Mouse (Mus musculus): ENCODE data around the gene Prdm16. TPM values are rescaled to one million over a fixed set of nuclear protein-coding genes. Genes with fewer than 3 reads are reported as not detected.

Prdm16 gene
- total and polyA plus RNA-seq, 3 experiments = not detected

DNA sequence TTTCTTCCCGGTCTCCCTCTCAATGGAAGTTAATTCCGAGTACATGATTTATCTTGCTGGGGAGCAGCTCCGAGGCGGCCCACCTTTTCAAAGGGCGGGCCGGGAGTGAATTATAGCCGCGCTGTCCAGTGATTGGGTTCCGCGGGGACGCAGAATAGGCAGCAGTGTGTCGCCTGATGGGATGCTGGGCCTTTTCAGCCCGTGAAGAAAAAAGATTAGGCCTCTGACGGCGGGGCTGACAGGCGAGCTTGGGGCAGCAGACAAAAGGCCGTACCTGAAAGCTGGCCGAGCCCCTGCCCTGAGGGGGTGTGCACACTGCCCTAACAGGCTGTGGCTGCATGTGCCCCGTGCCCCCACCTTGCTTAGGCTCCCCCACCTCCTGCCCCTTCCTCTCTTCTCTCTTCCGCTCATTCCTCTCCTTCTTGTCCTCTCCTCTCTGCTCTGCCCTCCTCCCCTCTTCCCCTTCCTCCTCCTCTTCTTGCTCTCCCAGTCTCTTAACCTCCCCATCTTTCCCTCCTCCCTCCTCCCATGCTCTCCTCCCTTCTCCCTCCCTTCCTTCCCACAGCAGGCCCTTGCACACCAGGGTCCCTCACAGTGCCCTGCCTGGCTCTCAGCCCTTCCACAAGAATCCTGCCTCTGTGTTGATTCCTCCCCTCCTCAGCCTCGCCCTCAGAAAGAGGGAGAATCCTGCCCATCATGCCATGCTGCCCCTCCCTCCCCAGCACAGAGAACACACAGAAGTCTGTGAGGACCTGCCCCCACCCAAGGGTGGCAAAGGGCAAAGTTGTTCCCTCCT lies 41.7 kb downstream of the Prdm16 start:
- Histone ChIP-seq H3K9me3 (replicated peaks; ENCODE audit: low read length) (peaks cover 98% of the 10 kb centered on the region), H3K4me2 (ENCODE audit: insufficient read depth, low read depth, poor library complexity, severe bottlenecking) (no peak overlapping the region), H3K4me1 (ENCODE audit: control insufficient read depth in 1 of 2, insufficient read depth in 2 of 2) (no peaks in the 10 kb centered on the region), H3K27ac (ENCODE audit: insufficient read depth, low read depth) (no peak overlapping the region), H3K4me3 (replicated peaks in 1 of 3; ENCODE audit: low read depth in 2 of 3, low read length in 2 of 3, poor library complexity in 1 of 3) (no peak overlapping the region), H3K79me2 (replicated peaks; ENCODE audit: control insufficient read depth, extremely low read depth, insufficient read depth, poor library complexity, severe bottlenecking) (no peaks in the 10 kb centered on the region), H3K9ac (ENCODE audit: insufficient read depth, low read depth) (no peak overlapping the region), H3K27me3 (replicated peaks) (no peaks in the 10 kb centered on the region), H3K36me3 (replicated peaks in 1 of 2; ENCODE audit: control insufficient read depth in 1 of 2, insufficient read depth in 1 of 2, low read length in 1 of 2) (no peaks in the 10 kb centered on the region)
- TF ChIP-seq MEF2A (IDR thresholded peaks at IDR 0.05; ENCODE audit: borderline replicate concordance, low read depth, low read length) = no peak
- TF ChIP-seq CTCF (conservative IDR thresholded peaks at IDR 0.05 in 1 of 2, IDR thresholded peaks at IDR 0.05 in 1 of 2; ENCODE audit: low read depth in 2 of 2, low read length in 2 of 2) = no peak
- no peak for TF ChIP-seq CHD1 (IDR thresholded peaks at IDR 0.05; ENCODE audit: low read depth, low read length)
- TF ChIP-seq RAD21 (IDR thresholded peaks at IDR 0.05; ENCODE audit: low read depth, low read length) = no peak
- TF ChIP-seq POLR2AphosphoS2 (IDR thresholded peaks at IDR 0.05; ENCODE audit: low read depth, low read length) = no peak
- no peak for TF ChIP-seq IRF4 (IDR thresholded peaks at IDR 0.05; ENCODE audit: low read depth, low read length)
- TF ChIP-seq KAT2A (IDR thresholded peaks at IDR 0.05; ENCODE audit: insufficient replicate concordance, low read length) = no peak
- TF ChIP-seq ZKSCAN1 (IDR thresholded peaks at IDR 0.05; ENCODE audit: borderline replicate concordance, low read depth, low read length) = no peak
- dilution Hi-C loops (cut with MboI; ENCODE audit: extremely low pct_ligation_motif_present, extremely low pct_unique_long_range_greater_than_20kb, low sequenced_read_pairs) (no loop called here), in situ Hi-C loops (cut with MboI; ENCODE audit: low pct_ligation_motif_present, low pct_unique_long_range_greater_than_20kb, low sequenced_read_pairs) (no loop called here)
- DNase-seq (ENCODE audit: extremely low read depth) = no peak

DNA sequence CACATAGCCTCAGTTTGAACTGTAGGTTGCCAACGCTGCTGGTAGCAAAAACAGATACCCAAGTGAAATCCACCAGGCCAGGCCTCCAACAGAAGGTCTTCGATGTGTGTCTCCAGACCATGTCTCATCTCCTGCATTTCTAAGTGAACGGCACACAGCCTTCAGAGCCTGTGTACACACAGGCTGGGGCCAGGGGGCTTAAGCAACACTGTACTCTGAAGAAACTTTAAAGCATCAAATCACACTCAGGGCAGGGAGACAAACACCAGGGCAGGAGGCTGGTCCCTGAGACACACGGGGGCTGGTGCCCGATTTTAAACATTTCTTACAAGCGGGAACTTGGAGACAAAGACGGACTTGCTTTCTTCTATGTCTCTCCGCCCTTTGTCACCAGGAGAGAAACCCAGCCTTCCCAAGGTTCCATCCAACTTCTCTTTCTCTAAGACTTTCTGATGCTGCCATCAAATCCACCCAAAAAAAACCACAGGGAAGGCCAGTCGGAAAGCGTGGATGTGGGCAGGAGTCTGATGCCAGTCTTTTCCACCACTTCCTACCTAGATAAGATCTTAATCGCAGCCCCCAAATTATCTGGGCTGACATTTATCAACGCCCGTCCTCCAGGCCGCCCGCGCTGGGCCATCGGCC lies 42.4 kb downstream of the Prdm16 start:
- no peak overlapping the region for H3K27ac ChIP-seq (ENCODE audit: insufficient read depth, low read depth)
- H3K9ac ChIP-seq (ENCODE audit: insufficient read depth, low read depth) = no peak overlapping the region
- peaks cover 98% of the 10 kb centered on the region for H3K9me3 ChIP-seq (replicated peaks; ENCODE audit: low read length)
- H3K36me3 ChIP-seq (replicated peaks in 1 of 2; ENCODE audit: control insufficient read depth in 1 of 2, insufficient read depth in 1 of 2, low read length in 1 of 2) = no peaks in the 10 kb centered on the region
- no peak for TF ChIP-seq ELF1 (IDR thresholded peaks at IDR 0.05; ENCODE audit: low read depth, low read length)
- TF ChIP-seq USF1 (IDR thresholded peaks at IDR 0.05; ENCODE audit: low read depth, low read length) = no peak
- no peak for TF ChIP-seq CTCF (conservative IDR thresholded peaks at IDR 0.05 in 1 of 2, IDR thresholded peaks at IDR 0.05 in 1 of 2; ENCODE audit: low read depth in 2 of 2, low read length in 2 of 2)
- TF ChIP-seq CHD1 (IDR thresholded peaks at IDR 0.05; ENCODE audit: low read depth, low read length) = no peak
- no peak for TF ChIP-seq USF2 (conservative IDR thresholded peaks at IDR 0.05; ENCODE audit: low read depth, low read length)
- TF ChIP-seq POLR2A (IDR thresholded peaks at IDR 0.05; ENCODE audit: low read depth, low read length) = no peak
- no peak for TF ChIP-seq MYC (IDR thresholded peaks at IDR 0.05; ENCODE audit: low read depth, low read length)
- TF ChIP-seq POLR2AphosphoS2 (IDR thresholded peaks at IDR 0.05; ENCODE audit: low read depth, low read length) = no peak
- TF ChIP-seq HCFC1 (IDR thresholded peaks at IDR 0.05; ENCODE audit: low read depth, low read length) = no peak
- TF ChIP-seq MAZ (IDR thresholded peaks at IDR 0.05; ENCODE audit: low read depth, low read length) = no peak
- H3K4me2 ChIP-seq (ENCODE audit: insufficient read depth, low read depth, poor library complexity, severe bottlenecking) = no peak overlapping the region
- no peak for DNase-seq (ENCODE audit: extremely low read depth)
- in situ Hi-C loops (cut with MboI; ENCODE audit: low pct_ligation_motif_present, low pct_unique_long_range_greater_than_20kb, low sequenced_read_pairs) = no loop called here
- no peaks in the 10 kb centered on the region for H3K27me3 ChIP-seq (replicated peaks)
- H3K4me3 ChIP-seq (replicated peaks in 1 of 3; ENCODE audit: low read depth in 2 of 3, low read length in 2 of 3, poor library complexity in 1 of 3) = no peak overlapping the region
- H3K79me2 ChIP-seq (replicated peaks; ENCODE audit: control insufficient read depth, extremely low read depth, insufficient read depth, poor library complexity, severe bottlenecking) = no peaks in the 10 kb centered on the region
- dilution Hi-C loops (cut with MboI; ENCODE audit: extremely low pct_ligation_motif_present, extremely low pct_unique_long_range_greater_than_20kb, low sequenced_read_pairs) = no loop called here
- H3K4me1 ChIP-seq (ENCODE audit: control insufficient read depth in 1 of 2, insufficient read depth in 2 of 2) = no peaks in the 10 kb centered on the region
